ENCODE assay signal across 7 mouse cellular contexts in genomic region chr8:69888244-69888866, GRCm38 (mm10). TPM values are rescaled to one million over a fixed set of nuclear protein-coding genes. Genes with fewer than 3 reads are reported as not detected.
DNase-seq lines count a peak whose midpoint lies in the region; ATAC-seq and TF ChIP-seq lines count a peak whose summit lies in the region.

No protein-coding gene starts in this region.

- no peak overlapping the region for H3K9ac ChIP-seq in lung, embryonic 14.5 days
- no peak overlapping the region for H3K9ac ChIP-seq in stomach, embryonic 15.5 days

- 6% methylated on average over 24 of the region's 24 CpGs for WGBS in hindbrain, embryonic 10.5 days
- WGBS in lung, embryonic 14.5 days: 6% methylated on average over 24 of the region's 24 CpGs
- WGBS in stomach, embryonic 15.5 days: 9% methylated on average over 24 of the region's 24 CpGs

- peak; percentile 25 for ATAC-seq in lung, embryonic 14.5 days (ENCODE audit: insufficient read depth)
- ATAC-seq in stomach, embryonic 15.5 days (ENCODE audit: insufficient read depth, low FRiP score, low read depth): peak; percentile 8; the same call in 1 of the 2 replicates

- H3K27me3 ChIP-seq in C2C12 (ENCODE audit: control insufficient read depth, insufficient read depth, insufficient read length): peaks cover 12% of the 10 kb centered on the region
- peaks cover 91% of the 10 kb centered on the region for H3K27me3 ChIP-seq in hindbrain, embryonic 10.5 days (ENCODE audit: insufficient read depth, poor library complexity, severe bottlenecking)
- H3K27me3 ChIP-seq in lung, embryonic 14.5 days (ENCODE audit: insufficient read depth, low read length): peaks cover 76% of the 10 kb centered on the region
- peaks cover 75% of the 10 kb centered on the region for H3K27me3 ChIP-seq in stomach, embryonic 15.5 days (replicated peaks)

- peak overlapping the region; percentile 53 for H3K4me2 ChIP-seq in lung, embryonic 14.5 days
- peak overlapping the region; percentile 51 for H3K4me2 ChIP-seq in stomach, embryonic 15.5 days

- no peaks in the 10 kb centered on the region for H3K79me2 ChIP-seq in C2C12 (ENCODE audit: control insufficient read depth, insufficient read depth)

- no peaks in the 10 kb centered on the region for H3K4me1 ChIP-seq in bone marrow macrophage, adult 2 months (ENCODE audit: control insufficient read depth, insufficient read depth, low read length)
- peaks cover 62% of the 10 kb centered on the region for H3K4me1 ChIP-seq in hindbrain, embryonic 10.5 days (replicated peaks)
- H3K4me1 ChIP-seq in lung, embryonic 14.5 days (ENCODE audit: insufficient read depth): no peaks in the 10 kb centered on the region
- H3K4me1 ChIP-seq in stomach, embryonic 15.5 days: peaks cover 27% of the 10 kb centered on the region

- DNase-seq in hindbrain, embryonic 10.5 days (ENCODE audit: low spot score): peak; percentile 37
- peak; percentile 16 for DNase-seq in lung, embryonic 14.5 days
- DNase-seq in urinary bladder, postnatal 4 days (ENCODE audit: low spot score in 2 of 2): no peak
- no peak for DNase-seq in cerebellum, postnatal 14 days

- H3K9me3 ChIP-seq in hindbrain, embryonic 10.5 days: no peaks in the 10 kb centered on the region
- no peaks in the 10 kb centered on the region for H3K9me3 ChIP-seq in lung, embryonic 14.5 days (ENCODE audit: low read depth, low read length)
- no peaks in the 10 kb centered on the region for H3K9me3 ChIP-seq in stomach, embryonic 15.5 days

- TF ChIP-seq CTCF in C2C12 (IDR thresholded peaks at IDR 0.05; ENCODE audit: control insufficient read depth, insufficient read depth, insufficient read length): no peak
- no peak for TF ChIP-seq CTCF in bone marrow macrophage, adult 2 months (IDR thresholded peaks at IDR 0.05; ENCODE audit: low read depth, low read length)
- no peak for TF ChIP-seq CTCF in lung, embryonic 14.5 days (IDR thresholded peaks at IDR 0.05; ENCODE audit: low read depth)

- no peak overlapping the region for H3K4me3 ChIP-seq in C2C12 (ENCODE audit: insufficient read depth, poor library complexity, severe bottlenecking)
- H3K4me3 ChIP-seq in bone marrow macrophage, adult 2 months (ENCODE audit: insufficient read depth, low read length): peak overlapping the region; percentile 51
- H3K4me3 ChIP-seq in hindbrain, embryonic 10.5 days: peak overlapping the region; percentile 41
- peak overlapping the region; percentile 29 for H3K4me3 ChIP-seq in lung, embryonic 14.5 days (ENCODE audit: low read depth, low read length)
- H3K4me3 ChIP-seq in stomach, embryonic 15.5 days (replicated peaks): peak overlapping the region; percentile 25

- TF ChIP-seq POLR2A in bone marrow macrophage, adult 2 months (IDR thresholded peaks at IDR 0.05; ENCODE audit: borderline replicate concordance, low read depth, low read length): no peak

- H3K36me3 ChIP-seq in C2C12 (ENCODE audit: control insufficient read depth, insufficient read depth): peaks cover 4% of the 10 kb centered on the region
- H3K36me3 ChIP-seq in hindbrain, embryonic 10.5 days: peaks cover 15% of the 10 kb centered on the region
- no peaks in the 10 kb centered on the region for H3K36me3 ChIP-seq in lung, embryonic 14.5 days (ENCODE audit: insufficient read depth)
- H3K36me3 ChIP-seq in stomach, embryonic 15.5 days: peaks cover under 1% of the 10 kb centered on the region; the same call in 1 of the 2 replicates

- no peak overlapping the region for H3K27ac ChIP-seq in bone marrow macrophage, adult 2 months (ENCODE audit: insufficient read depth, low read depth, low read length)
- no peak overlapping the region for H3K27ac ChIP-seq in hindbrain, embryonic 10.5 days
- H3K27ac ChIP-seq in lung, embryonic 14.5 days (ENCODE audit: low read depth): no peak overlapping the region
- H3K27ac ChIP-seq in stomach, embryonic 15.5 days: no peak overlapping the region

- H3ac ChIP-seq in C2C12 (ENCODE audit: control insufficient read depth, insufficient read length, low read depth): peak overlapping the region; percentile 18

- no peaks in the 10 kb centered on the region for H3K79me3 ChIP-seq in C2C12 (ENCODE audit: low read depth)

TF ChIP-seq in C2C12, 6 proteins besides CTCF, POLR2A, EP300 and RAD21:
- no peak for TF ChIP-seq MYOD1 (IDR thresholded peaks at IDR 0.05; ENCODE audit: control insufficient read depth, insufficient read length, low read depth)
- TF ChIP-seq FOSL1 (IDR thresholded peaks at IDR 0.05; ENCODE audit: insufficient read depth, low read length, poor library complexity, severe bottlenecking): no peak
- no peak for TF ChIP-seq MAX (IDR thresholded peaks at IDR 0.05)
- TF ChIP-seq MYOG (IDR thresholded peaks at IDR 0.05; ENCODE audit: control insufficient read depth, extremely low read depth, insufficient read length): no peak
- no peak for TF ChIP-seq USF1 (IDR thresholded peaks at IDR 0.05; ENCODE audit: low read depth)
- no peak for TF ChIP-seq CEBPB (IDR thresholded peaks at IDR 0.05; ENCODE audit: low read depth)

RNA-seq across cellular contexts. Expression of gene Cilp2, which starts 0.9 kb away (rescaled TPM):
- polyA plus RNA-seq in C2C12 (2012; fragmentation: generic; extraction: Trizol): 0.02 TPM
- polyA plus RNA-seq in bone marrow macrophage, adult 2 months (2012; ENCODE audit: insufficient read depth, insufficient read length, missing spikeins): not detected in 2 replicates
- polyA plus RNA-seq in hindbrain, embryonic 10.5 days (2016; fragmentation: Nextera tagmentation; extraction: Ambion mirVana): 0.44 and 0.47 TPM in 2 replicates
- 0.25 and 0.31 TPM in 2 replicates for polyA plus RNA-seq in lung, embryonic 14.5 days (2014; fragmentation: Nextera tagmentation; extraction: Ambion mirVana)
- polyA plus RNA-seq in stomach, embryonic 15.5 days (2015; fragmentation: Nextera tagmentation; extraction: Ambion mirVana): 0.83 and 0.95 TPM in 2 replicates

RNA-seq across cellular contexts. Expression of gene Tssk6, which starts 13.6 kb away (rescaled TPM):
- polyA plus RNA-seq in C2C12 (2012; fragmentation: generic; extraction: Trizol): 0.57 TPM
- polyA plus RNA-seq in bone marrow macrophage, adult 2 months (2012; ENCODE audit: insufficient read depth, insufficient read length, missing spikeins): 0.60 TPM in 1 of 2 replicates, not detected in the other
- polyA plus RNA-seq in hindbrain, embryonic 10.5 days (2016; fragmentation: Nextera tagmentation; extraction: Ambion mirVana): 4.7 and 4.8 TPM in 2 replicates
- 3.8 and 4.3 TPM in 2 replicates for polyA plus RNA-seq in lung, embryonic 14.5 days (2014; fragmentation: Nextera tagmentation; extraction: Ambion mirVana)
- 3.1 and 3.9 TPM in 2 replicates for polyA plus RNA-seq in stomach, embryonic 15.5 days (2015; fragmentation: Nextera tagmentation; extraction: Ambion mirVana)

RNA-seq across cellular contexts. Expression of gene Ndufa13, which starts 14.0 kb away (rescaled TPM):
- polyA plus RNA-seq in C2C12 (2012; fragmentation: generic; extraction: Trizol): 135 TPM
- polyA plus RNA-seq in bone marrow macrophage, adult 2 months (2012; ENCODE audit: insufficient read depth, insufficient read length, missing spikeins): 86.8 and 90.6 TPM in 2 replicates
- polyA plus RNA-seq in hindbrain, embryonic 10.5 days (2016; fragmentation: Nextera tagmentation; extraction: Ambion mirVana): 166 and 177 TPM in 2 replicates
- polyA plus RNA-seq in lung, embryonic 14.5 days (2014; fragmentation: Nextera tagmentation; extraction: Ambion mirVana): 163 and 171 TPM in 2 replicates
- 183 and 190 TPM in 2 replicates for polyA plus RNA-seq in stomach, embryonic 15.5 days (2015; fragmentation: Nextera tagmentation; extraction: Ambion mirVana)

RNA-seq across cellular contexts. Expression of gene Yjefn3, which starts 14.2 kb away (rescaled TPM):
- polyA plus RNA-seq in C2C12 (2012; fragmentation: generic; extraction: Trizol): 2.6 TPM
- not detected in 2 replicates for polyA plus RNA-seq in bone marrow macrophage, adult 2 months (2012; ENCODE audit: insufficient read depth, insufficient read length, missing spikeins)
- 4.9 and 7.3 TPM in 2 replicates for polyA plus RNA-seq in hindbrain, embryonic 10.5 days (2016; fragmentation: Nextera tagmentation; extraction: Ambion mirVana)
- polyA plus RNA-seq in lung, embryonic 14.5 days (2014; fragmentation: Nextera tagmentation; extraction: Ambion mirVana): 3.6 and 4.3 TPM in 2 replicates
- 2.8 and 4.1 TPM in 2 replicates for polyA plus RNA-seq in stomach, embryonic 15.5 days (2015; fragmentation: Nextera tagmentation; extraction: Ambion mirVana)

RNA-seq across cellular contexts. Expression of gene Pbx4, which starts 56.1 kb away (rescaled TPM):
- 1.6 TPM for polyA plus RNA-seq in C2C12 (2012; fragmentation: generic; extraction: Trizol)
- 7.5 and 8.0 TPM in 2 replicates for polyA plus RNA-seq in bone marrow macrophage, adult 2 months (2012; ENCODE audit: insufficient read depth, insufficient read length, missing spikeins)
- 39.8 and 49.9 TPM in 2 replicates for polyA plus RNA-seq in hindbrain, embryonic 10.5 days (2016; fragmentation: Nextera tagmentation; extraction: Ambion mirVana)
- polyA plus RNA-seq in lung, embryonic 14.5 days (2014; fragmentation: Nextera tagmentation; extraction: Ambion mirVana): 7.1 and 9.4 TPM in 2 replicates
- 4.4 and 5.9 TPM in 2 replicates for polyA plus RNA-seq in stomach, embryonic 15.5 days (2015; fragmentation: Nextera tagmentation; extraction: Ambion mirVana)

Comparison
In these comparisons a context has a peak if more than half of its experiments do, and no peak if none do; other contexts are left out.
1. DNase-seq: peak in hindbrain, embryonic 10.5 days (single experiment) and lung, embryonic 14.5 days (single experiment); none in urinary bladder, postnatal 4 days (0 of 2) and cerebellum, postnatal 14 days (0 of 2).